Mouse (Mus musculus) heart, embryonic 16.5 days (tissue): ENCODE measurements at regions not wholly inside any gene's neighbourhood (a gene's known extent, or its start where the extent isn't known, plus 50 kb on each side); places are given as distances from the start of the nearest gene placed in this dataset.
A peak's percentile ranks its signal among the peaks of the same experiment; 100 is the strongest.

Experiments used
- ATAC-seq: fragments of 200-750 bp; cut with Nextera tagmentation; replicated peaks from 2 replicates; pipeline ENCODE4 v1.8.0; 2017; ENCODE audit warnings: moderate number of reproducible peaks; ENCODE audit not compliant: insufficient read depth, low FRiP score; ENCODE audit errors: extremely low read depth
- H3K27ac ChIP-seq: fragments of 300-500 bp; sonication (generic); 2 replicates; pipeline ENCODE4 v1.5.1; 2014; ENCODE audit warnings: mild to moderate bottlenecking, low read length, control low read depth, moderate library complexity
- H3K27me3 ChIP-seq: fragments of 300-500 bp; sonication (generic); 2 replicates; pipeline ENCODE4 v1.6.1; 2014; ENCODE audit warnings: low read length, mixed read lengths; ENCODE audit not compliant: control insufficient read depth, insufficient read depth
- H3K36me3 ChIP-seq: fragments of 300-500 bp; sonication (generic); 2 replicates; pipeline ENCODE4 v1.6.1; 2014; ENCODE audit not compliant: control insufficient read depth, insufficient read depth
- H3K4me1 ChIP-seq: fragments of 300-500 bp; sonication (generic); 2 replicates; pipeline ENCODE4 v1.6.1; 2014; ENCODE audit warnings: low read length, mixed read lengths; ENCODE audit not compliant: control insufficient read depth, insufficient read depth
- H3K4me2 ChIP-seq: fragments of 300-500 bp; sonication (generic); 2 replicates; pipeline ENCODE4 v1.6.1; 2014; ENCODE audit warnings: low read depth, mild to moderate bottlenecking, control low read depth, low read length
- H3K4me3 ChIP-seq: fragments of 300-500 bp; sonication (generic); 2 replicates; pipeline ENCODE4 v1.5.1; 2014; ENCODE audit warnings: mild to moderate bottlenecking, control low read depth, low read length
- H3K9ac ChIP-seq: fragments of 300-500 bp; sonication (generic); 2 replicates; pipeline ENCODE4 v1.6.1; 2014; ENCODE audit warnings: low read length, control low read depth
- H3K9me3 ChIP-seq: fragments of 300-500 bp; sonication (generic); replicated peaks from 2 replicates; pipeline ENCODE4 v1.6.1; 2016; ENCODE audit warnings: low read length; ENCODE audit not compliant: control insufficient read depth
- WGBS: fragments of 180-500 bp; shearing (Covaris S2); extraction: QIAGEN DNeasy Blood & Tissue Kit; methylation state at CpG from one replicate; pipeline ENCODE4 v1.1.7; 2014; 5-methylcytosine and 5-hydroxymethylcytosine counted together

DNA sequence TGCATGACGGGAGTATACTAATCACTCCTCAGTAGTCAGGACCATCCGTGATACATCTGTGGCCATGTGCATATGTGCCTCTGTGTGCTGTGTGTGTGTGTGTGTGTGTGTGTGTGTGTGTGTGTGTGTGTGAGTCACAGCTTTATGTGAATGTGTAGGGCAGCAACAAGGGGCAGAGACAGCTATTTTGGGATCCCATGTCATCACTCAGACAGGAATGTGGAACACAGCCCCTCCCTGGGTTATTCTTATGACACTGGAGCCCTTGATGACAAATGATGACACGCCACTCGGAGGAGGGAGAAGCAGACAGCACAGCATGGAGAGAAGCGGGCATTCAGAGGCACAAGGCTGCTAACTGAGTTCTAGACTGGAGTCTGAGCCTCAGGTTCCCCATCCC is 64.4 kb upstream of the Zfp536 start:
- H3K9ac ChIP-seq, result no peak overlapping the region
- H3K36me3 ChIP-seq, result no peaks in the 10 kb centered on the region
- H3K4me1 ChIP-seq, result peaks cover 27% of the 10 kb centered on the region
- no peak overlapping the region for H3K4me2 ChIP-seq
- H3K4me3 ChIP-seq, result no peak overlapping the region
- H3K9me3 ChIP-seq, result no peaks in the 10 kb centered on the region
- ATAC-seq, result peak; percentile 74
- 32% methylated on average over 5 of the region's 5 CpGs for WGBS
- H3K27ac ChIP-seq, result peak overlapping the region; percentile 88
- no peaks in the 10 kb centered on the region for H3K27me3 ChIP-seq

DNA sequence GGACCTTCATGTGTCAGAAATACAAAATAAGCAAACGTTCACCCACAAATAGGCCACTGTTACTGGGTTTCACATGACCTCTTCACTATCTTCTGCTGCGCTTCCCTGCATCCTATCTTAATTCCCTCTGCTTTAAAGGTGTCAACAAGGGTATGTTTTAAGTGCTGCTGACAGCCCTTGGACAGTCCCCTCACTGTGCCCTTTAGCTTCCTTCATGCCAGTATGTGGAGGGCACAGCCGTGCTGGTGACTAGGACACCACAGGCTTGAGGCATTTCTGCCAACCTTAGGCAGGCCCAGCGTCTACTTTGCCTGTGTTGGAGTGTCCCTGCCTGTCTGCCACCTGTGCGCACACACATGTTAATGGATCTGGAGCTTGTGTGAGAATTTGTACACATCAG is 63.9 kb upstream of the Zfp536 start:
- Histone ChIP-seq H3K4me1 (peaks cover 25% of the 10 kb centered on the region), H3K9me3 (no peaks in the 10 kb centered on the region), H3K9ac (no peak overlapping the region), H3K27ac (peak overlapping the region; percentile 88), H3K4me2 (no peak overlapping the region), H3K4me3 (no peak overlapping the region), H3K36me3 (no peaks in the 10 kb centered on the region), H3K27me3 (no peaks in the 10 kb centered on the region)
- ATAC-seq, result peak; percentile 79
- WGBS, result 44% methylated on average over 5 of the region's 5 CpGs

DNA sequence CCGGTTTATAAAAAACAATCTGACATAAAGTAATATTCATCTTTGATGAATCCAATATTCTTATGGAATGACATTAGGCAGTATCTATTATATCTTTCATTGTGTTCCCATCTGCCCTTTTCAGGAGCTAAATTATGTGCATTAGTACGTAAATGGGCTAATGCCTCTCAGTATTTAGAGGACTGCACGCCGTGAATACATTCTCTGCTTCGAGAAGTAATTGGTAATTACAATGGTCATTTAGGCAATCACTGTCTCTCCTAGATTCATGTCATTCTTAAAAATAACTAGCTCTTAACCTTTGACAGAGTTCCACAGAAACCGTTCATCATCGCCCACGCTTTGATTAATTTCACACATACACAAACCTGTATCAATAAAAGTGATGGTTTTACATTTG is 60.0 kb upstream of the Zfp536 start:
- no peak overlapping the region for H3K27ac ChIP-seq
- WGBS, result 86% methylated on average over 8 of the region's 8 CpGs
- H3K4me2 ChIP-seq, result no peak overlapping the region
- H3K27me3 ChIP-seq, result no peaks in the 10 kb centered on the region
- H3K9me3 ChIP-seq, result no peaks in the 10 kb centered on the region
- H3K9ac ChIP-seq, result no peak overlapping the region
- H3K4me1 ChIP-seq, result peaks cover 21% of the 10 kb centered on the region
- ATAC-seq, result no peak
- H3K36me3 ChIP-seq, result no peaks in the 10 kb centered on the region
- no peak overlapping the region for H3K4me3 ChIP-seq

DNA sequence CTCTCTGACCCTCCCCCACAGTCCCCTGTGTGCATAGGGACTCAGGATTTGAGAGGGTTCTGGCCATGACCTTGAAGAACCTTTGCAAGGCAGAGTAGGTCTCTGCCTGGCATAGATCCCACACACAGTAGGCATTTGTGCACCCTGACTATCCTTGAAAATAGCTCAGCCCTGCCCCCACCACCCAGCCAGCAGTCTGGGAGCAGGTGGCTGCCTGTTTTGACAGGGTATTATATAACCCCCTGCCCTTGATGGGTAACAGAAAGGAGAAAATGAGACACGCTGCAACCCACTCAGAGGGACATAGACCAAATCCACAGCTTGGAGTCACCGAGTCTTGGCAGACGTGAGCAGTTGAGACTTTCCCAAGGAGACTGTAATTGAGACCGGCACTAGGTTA is 58.9 kb upstream of the Zfp536 start:
- H3K4me2 ChIP-seq, result no peak overlapping the region
- ATAC-seq, result no peak
- 41% methylated on average over 4 of the region's 4 CpGs for WGBS

DNA sequence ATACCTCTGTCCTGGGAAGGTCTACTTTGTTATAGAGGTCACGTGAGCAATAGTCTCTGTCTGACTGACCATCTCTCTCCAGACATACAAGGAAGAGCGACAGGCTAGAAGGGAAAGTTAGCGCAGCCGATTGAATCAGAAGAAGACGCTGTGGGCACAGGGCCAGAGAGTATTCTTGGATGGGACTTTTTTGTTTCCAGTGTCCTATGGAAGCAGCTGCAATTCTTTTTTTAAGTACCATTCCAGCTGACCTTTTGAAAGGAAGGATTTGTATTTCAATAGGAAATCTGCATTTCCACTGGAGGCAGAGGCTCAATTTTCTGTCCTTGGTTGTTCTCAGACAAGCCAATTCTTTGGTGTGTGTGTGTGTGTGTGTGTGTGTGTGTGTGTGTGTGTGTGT is 52.3 kb upstream of the Zfp536 start:
- H3K4me1 ChIP-seq, result peaks cover 3% of the 10 kb centered on the region; the same call in 1 of the 2 replicates
- ATAC-seq, result no peak
- H3K27ac ChIP-seq, result no peak overlapping the region
- WGBS, result 79% methylated on average over 5 of the region's 5 CpGs
- H3K4me3 ChIP-seq, result no peak overlapping the region
- H3K9ac ChIP-seq, result no peak overlapping the region
- no peaks in the 10 kb centered on the region for H3K9me3 ChIP-seq
- no peaks in the 10 kb centered on the region for H3K36me3 ChIP-seq
- H3K4me2 ChIP-seq, result no peak overlapping the region
- no peaks in the 10 kb centered on the region for H3K27me3 ChIP-seq

More for the DNA sequence above, 58.9 kb upstream of the Zfp536 start:
- Histone ChIP-seq H3K4me3 (no peak overlapping the region), H3K9me3 (no peaks in the 10 kb centered on the region), H3K9ac (no peak overlapping the region), H3K4me1 (peaks cover 12% of the 10 kb centered on the region), H3K27me3 (no peaks in the 10 kb centered on the region), H3K36me3 (no peaks in the 10 kb centered on the region), H3K27ac (no peak overlapping the region)
